Mouse (Mus musculus) forebrain, embryonic 12.5 days (tissue): Measurements from ENCODE around the gene Parp1. TPM values are rescaled to one million over a fixed set of nuclear protein-coding genes. Genes with fewer than 3 reads are reported as not detected.

Experiments
- ATAC-seq: fragments of 200-750 bp; cut with Nextera tagmentation; 2 replicates; pipeline ENCODE4 v1.8.0; 2017; ENCODE audit warnings: moderate TSS enrichment; ENCODE audit not compliant: low FRiP score
- H3K27ac ChIP-seq: fragments of 300-500 bp; sonication (generic); 2 replicates; pipeline ENCODE4 v1.5.1; 2016; ENCODE audit warnings: mild to moderate bottlenecking
- H3K27me3 ChIP-seq: fragments of 300-500 bp; sonication (generic); 2 replicates; pipeline ENCODE4 v1.6.1; 2016; ENCODE audit warnings: mild to moderate bottlenecking
- H3K36me3 ChIP-seq: fragments of 300-500 bp; sonication (generic); replicated peaks from 2 replicates; pipeline ENCODE4 v1.6.1; 2016; ENCODE audit warnings: mild to moderate bottlenecking
- H3K4me1 ChIP-seq: fragments of 300-500 bp; sonication (generic); 2 replicates; pipeline ENCODE4 v1.6.1; 2016
- H3K4me2 ChIP-seq: fragments of 300-500 bp; sonication (generic); 2 replicates; pipeline ENCODE4 v1.6.1; 2016; ENCODE audit warnings: mild to moderate bottlenecking, moderate library complexity
- H3K4me3 ChIP-seq: fragments of 300-500 bp; sonication (generic); replicated peaks from 2 replicates; pipeline ENCODE4 v1.5.1; 2016; ENCODE audit warnings: mild to moderate bottlenecking
- H3K9ac ChIP-seq: fragments of 300-500 bp; sonication (generic); 2 replicates; pipeline ENCODE4 v1.6.1; 2016; ENCODE audit warnings: mild to moderate bottlenecking
- H3K9me3 ChIP-seq: fragments of 300-500 bp; sonication (generic); 2 replicates; pipeline ENCODE4 v1.6.1; 2016
- WGBS: fragments of 180-500 bp; shearing (Covaris S2); methylation state at CpG from one replicate; pipeline ENCODE4 v1.1.7; 2016; 5-methylcytosine and 5-hydroxymethylcytosine counted together
- polyA plus RNA-seq: library from polyadenylated mRNA; unstranded; fragments of >200 nt; fragmentation: Nextera tagmentation; extraction: Ambion mirVana; gene quantifications from 2 replicates; pipeline ENCODE4 v1.2.1, GENCODE M21; 2016

Gene Parp1
- 241 and 255 TPM in 2 replicates for polyA plus RNA-seq

- peak; percentile 98 for ATAC-seq
- under 1% methylated on average over 64 of the region's 67 CpGs for WGBS
- 0 out of 2 replicates have a peak, but pooled peaks cover 5% of the 10 kb centered on the region for H3K9me3 ChIP-seq
- peaks cover 28% of the 10 kb centered on the region for H3K4me1 ChIP-seq
- H3K36me3 ChIP-seq: peaks cover 28% of the 10 kb centered on the region
- no peaks in the 10 kb centered on the region for H3K27me3 ChIP-seq
- peak within 1 kb of the TSS; percentile 97 for H3K4me2 ChIP-seq
- peak within 1 kb of the TSS; percentile 92 for H3K4me3 ChIP-seq
- H3K9ac ChIP-seq: peak within 1 kb of the TSS; percentile 95
- H3K27ac ChIP-seq: peak within 1 kb of the TSS; percentile 95
These were observed at the start of gene Parp1 for GRCm38 (mm10) chr1:180568761-180569452. TSS of gene Parp1 (plus strand) at chr1:180568924.

- no peaks in the 10 kb centered on the region for H3K36me3 ChIP-seq
- H3K9me3 ChIP-seq: no peaks in the 10 kb centered on the region
- no peak overlapping the region for H3K9ac ChIP-seq
- no peak overlapping the region for H3K27ac ChIP-seq
- H3K27me3 ChIP-seq: no peaks in the 10 kb centered on the region
- H3K4me3 ChIP-seq: no peak overlapping the region
- ATAC-seq: no peak
- 95% methylated on average over 8 of the region's 8 CpGs for WGBS
- H3K4me2 ChIP-seq: no peak overlapping the region
- H3K4me1 ChIP-seq: no peaks in the 10 kb centered on the region; the same call in 1 of the 2 replicates
These were observed 49.2 kb upstream of the Parp1 start for GRCm38 (mm10) chr1:180519520-180519919.

- Histone ChIP-seq H3K9ac (no peak overlapping the region), H3K4me1 (no peaks in the 10 kb centered on the region; the same call in 1 of the 2 replicates), H3K4me2 (no peak overlapping the region), H3K27me3 (no peaks in the 10 kb centered on the region), H3K4me3 (no peak overlapping the region), H3K36me3 (no peaks in the 10 kb centered on the region), H3K9me3 (no peaks in the 10 kb centered on the region), H3K27ac (no peak overlapping the region)
- WGBS: 58% methylated on average over 7 of the region's 7 CpGs
- no peak for ATAC-seq
These were observed 48.5 kb upstream of the Parp1 start for GRCm38 (mm10) chr1:180520190-180520589.

- H3K27me3 ChIP-seq: no peaks in the 10 kb centered on the region
- H3K4me3 ChIP-seq: no peak overlapping the region
- H3K9me3 ChIP-seq: no peaks in the 10 kb centered on the region
- H3K36me3 ChIP-seq: no peaks in the 10 kb centered on the region
- no peaks in the 10 kb centered on the region; the same call in 1 of the 2 replicates for H3K4me1 ChIP-seq
- H3K27ac ChIP-seq: no peak overlapping the region
- 77% methylated on average over 2 of the region's 2 CpGs for WGBS
- no peak overlapping the region for H3K9ac ChIP-seq
- H3K4me2 ChIP-seq: no peak overlapping the region
- ATAC-seq: no peak
These were observed 45.4 kb upstream of the Parp1 start for GRCm38 (mm10) chr1:180523320-180523719.

GRCm38 (mm10) chr1:180525301-180525700, 43.4 kb upstream of the Parp1 start:
- no peaks in the 10 kb centered on the region for H3K36me3 ChIP-seq
- no peaks in the 10 kb centered on the region; the same call in 1 of the 2 replicates for H3K4me1 ChIP-seq
- WGBS: 63% methylated on average over 1 of the region's 1 CpGs
- H3K9me3 ChIP-seq: no peaks in the 10 kb centered on the region
- H3K9ac ChIP-seq: no peak overlapping the region
- no peak overlapping the region for H3K27ac ChIP-seq
- H3K27me3 ChIP-seq: no peaks in the 10 kb centered on the region
- H3K4me3 ChIP-seq: no peak overlapping the region
- no peak overlapping the region for H3K4me2 ChIP-seq
- ATAC-seq: no peak

- 87% methylated on average over 7 of the region's 7 CpGs for WGBS
- ATAC-seq: no peak
- Histone ChIP-seq H3K27me3 (no peaks in the 10 kb centered on the region), H3K36me3 (no peaks in the 10 kb centered on the region), H3K4me1 (no peaks in the 10 kb centered on the region), H3K9me3 (peaks cover 11% of the 10 kb centered on the region; the same call in 1 of the 2 replicates), H3K4me2 (no peak overlapping the region), H3K9ac (no peak overlapping the region), H3K4me3 (no peak overlapping the region), H3K27ac (no peak overlapping the region)
These were observed 38.9 kb upstream of the Parp1 start for GRCm38 (mm10) chr1:180529847-180530246.

GRCm38 (mm10) chr1:180530457-180531263, 38.1 kb upstream of the Parp1 start:
- Histone ChIP-seq H3K9ac (no peak overlapping the region), H3K9me3 (peaks cover 11% of the 10 kb centered on the region; the same call in 1 of the 2 replicates), H3K36me3 (no peaks in the 10 kb centered on the region), H3K4me2 (no peak overlapping the region), H3K4me1 (no peaks in the 10 kb centered on the region), H3K4me3 (no peak overlapping the region), H3K27me3 (no peaks in the 10 kb centered on the region), H3K27ac (no peak overlapping the region)
- no peak for ATAC-seq
- 70% methylated on average over 8 of the region's 8 CpGs for WGBS

GRCm38 (mm10) chr1:180532671-180533070, 36.1 kb upstream of the Parp1 start:
- H3K4me1 ChIP-seq: no peaks in the 10 kb centered on the region
- no peak overlapping the region for H3K4me3 ChIP-seq
- peaks cover 11% of the 10 kb centered on the region; the same call in 1 of the 2 replicates for H3K9me3 ChIP-seq
- H3K27ac ChIP-seq: no peak overlapping the region
- no peaks in the 10 kb centered on the region for H3K36me3 ChIP-seq
- H3K27me3 ChIP-seq: no peaks in the 10 kb centered on the region
- 93% methylated on average over 11 of the region's 11 CpGs for WGBS
- H3K4me2 ChIP-seq: no peak overlapping the region
- ATAC-seq: no peak
- H3K9ac ChIP-seq: no peak overlapping the region

- peaks cover 11% of the 10 kb centered on the region; the same call in 1 of the 2 replicates for H3K9me3 ChIP-seq
- H3K27ac ChIP-seq: no peak overlapping the region
- H3K4me1 ChIP-seq: no peaks in the 10 kb centered on the region
- no peaks in the 10 kb centered on the region for H3K27me3 ChIP-seq
- H3K4me2 ChIP-seq: no peak overlapping the region
- H3K9ac ChIP-seq: no peak overlapping the region
- 87% methylated on average over 5 of the region's 5 CpGs for WGBS
- no peaks in the 10 kb centered on the region for H3K36me3 ChIP-seq
- H3K4me3 ChIP-seq: no peak overlapping the region
- no peak for ATAC-seq
These were observed 32.0 kb upstream of the Parp1 start for GRCm38 (mm10) chr1:180536719-180537118.

GRCm38 (mm10) chr1:180541251-180541650, 27.5 kb upstream of the Parp1 start:
- ATAC-seq: no peak
- WGBS: 44% methylated on average over 2 of the region's 2 CpGs
- Histone ChIP-seq H3K27me3 (no peaks in the 10 kb centered on the region), H3K9ac (no peak overlapping the region), H3K4me3 (no peak overlapping the region), H3K4me2 (no peak overlapping the region), H3K9me3 (no peaks in the 10 kb centered on the region), H3K4me1 (no peaks in the 10 kb centered on the region), H3K27ac (no peak overlapping the region), H3K36me3 (no peaks in the 10 kb centered on the region)

GRCm38 (mm10) chr1:180541883-180542711, 26.6 kb upstream of the Parp1 start:
- no peak overlapping the region for H3K27ac ChIP-seq
- H3K4me3 ChIP-seq: no peak overlapping the region
- no peak overlapping the region for H3K9ac ChIP-seq
- no peak overlapping the region for H3K4me2 ChIP-seq
- no peak for ATAC-seq
- H3K9me3 ChIP-seq: no peaks in the 10 kb centered on the region
- H3K36me3 ChIP-seq: no peaks in the 10 kb centered on the region
- WGBS: 77% methylated on average over 15 of the region's 15 CpGs
- peaks cover 7% of the 10 kb centered on the region; the same call in 1 of the 2 replicates for H3K27me3 ChIP-seq
- H3K4me1 ChIP-seq: no peaks in the 10 kb centered on the region
